Mouse (Mus musculus): ENCODE measurements around the gene Trhde. TPM values are rescaled to one million over a fixed set of nuclear protein-coding genes. Genes with fewer than 3 reads are reported as not detected.

Gene Trhde
- under 1 TPM; 0.04 to 0.10 TPM for polyA plus RNA-seq (2017; shearing (Covaris generic))

GRCm38 (mm10) chr10:114802161-114802651 lies at the start of gene Trhde:
Trhde (minus strand) TSS chr10:114802307.

All from activated CD4-positive, CD25-positive, alpha-beta regulatory T cell (primary cell).